Mouse (Mus musculus) cortical plate, adult 2 months (tissue): ENCODE results near the gene Xkr7.

ENCODE experiments used
- CTCF ChIP-seq: fragments of 200-500 bp; IDR thresholded peaks from 2 replicates; pipeline ENCODE4 v1.5.1; 2011; ENCODE audit warnings: mild to moderate bottlenecking, control low read depth, low read length; ENCODE audit not compliant: insufficient read depth; ENCODE audit errors: extremely low read depth
- POLR2A ChIP-seq: fragments of 200-500 bp; IDR thresholded peaks from 2 replicates; pipeline ENCODE4 v1.6.1; 2011; ENCODE audit warnings: mild to moderate bottlenecking, low read length, control low read depth; ENCODE audit not compliant: insufficient read depth; ENCODE audit errors: extremely low read depth

DNA sequence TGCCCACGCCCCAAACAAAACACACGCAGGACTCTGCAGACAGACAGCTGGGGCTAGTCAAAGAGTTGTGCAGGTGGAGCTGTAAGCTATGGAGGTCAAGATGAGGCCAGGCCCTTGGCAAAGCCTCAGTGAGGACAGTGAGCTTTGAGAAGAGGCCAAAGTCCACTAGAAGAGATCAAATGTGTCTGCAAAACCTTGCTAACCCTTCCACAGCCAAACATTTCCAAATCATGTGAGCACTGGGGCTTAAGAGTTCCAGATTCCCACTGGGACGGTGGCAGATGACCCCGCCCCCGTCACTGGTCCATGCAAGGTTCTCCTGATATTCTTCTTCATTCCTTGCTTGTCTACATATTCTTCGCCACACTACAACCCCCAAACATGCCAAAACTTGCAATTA, 50.2 kb downstream of the Xkr7 start:
- TF ChIP-seq CTCF: no peak
- no peak for TF ChIP-seq POLR2A
